In genomic region chr19:31114690-31115089, GRCm38 (mm10) we compare ENCODE assay signal across 10 mouse cellular contexts. TPM values are rescaled to one million over a fixed set of nuclear protein-coding genes. Genes with fewer than 3 reads are reported as not detected.
DNase-seq lines count a peak whose midpoint lies in the region; ATAC-seq lines count a peak whose summit lies in the region.
"Had no signal": no experiment of that assay in that cellular context is flagged by ENCODE, and none has a peak within 500 bp of the region (broad histone marks: within the 10 kb centered on the region; RNA-seq: fewer than 3 reads in every experiment).

No protein-coding gene starts in this region.

- no peaks in the 10 kb centered on the region for H3K27me3 ChIP-seq in forebrain, embryonic 13.5 days
- H3K27me3 ChIP-seq in forebrain, embryonic 12.5 days: no peaks in the 10 kb centered on the region
- no peaks in the 10 kb centered on the region for H3K27me3 ChIP-seq in midbrain, embryonic 13.5 days

- no peak overlapping the region for H3K27ac ChIP-seq in forebrain, embryonic 13.5 days
- no peak overlapping the region for H3K27ac ChIP-seq in forebrain, embryonic 12.5 days
- no peak overlapping the region for H3K27ac ChIP-seq in midbrain, embryonic 13.5 days
- H3K27ac ChIP-seq: macrophage had no signal

- H3K9ac ChIP-seq in forebrain, embryonic 13.5 days: no peak overlapping the region
- H3K9ac ChIP-seq in forebrain, embryonic 12.5 days: no peak overlapping the region
- H3K9ac ChIP-seq in midbrain, embryonic 13.5 days (replicated peaks): no peak overlapping the region

- peak; percentile 94 for DNase-seq in Muller cell, postnatal 12 days (ENCODE audit: inconsistent ontology term)
- DNase-seq in kidney, adult 9 months: peak; percentile 52
- DNase-seq in thymus, postnatal 14 days: no peak
- DNase-seq in cerebellum, postnatal 25 days: no peak

- H3K4me2 ChIP-seq in forebrain, embryonic 13.5 days: no peak overlapping the region
- H3K4me2 ChIP-seq in forebrain, embryonic 12.5 days: no peak overlapping the region
- H3K4me2 ChIP-seq in midbrain, embryonic 13.5 days (replicated peaks): no peak overlapping the region

- no peaks in the 10 kb centered on the region for H3K9me3 ChIP-seq in forebrain, embryonic 13.5 days (replicated peaks)
- H3K9me3 ChIP-seq in forebrain, embryonic 12.5 days: no peaks in the 10 kb centered on the region
- no peaks in the 10 kb centered on the region for H3K9me3 ChIP-seq in midbrain, embryonic 13.5 days

- ATAC-seq in forebrain, embryonic 13.5 days: peak; percentile 90
- no peak for ATAC-seq in forebrain, embryonic 12.5 days (ENCODE audit: low FRiP score)
- 0 out of 2 replicates have a peak, but pooled peaks have one; percentile 34 for ATAC-seq in midbrain, embryonic 13.5 days
- no peak for ATAC-seq in granulocyte monocyte progenitor cell, adult 5-6 weeks (replicated peaks; ENCODE audit: poor library complexity, severe bottlenecking)
- ATAC-seq: CD4-positive, CD25-positive, alpha-beta regulatory T cell, adult 4 months had no signal

- WGBS in forebrain, embryonic 13.5 days: 28% methylated on average over 4 of the region's 4 CpGs
- WGBS in forebrain, embryonic 12.5 days: 51% methylated on average over 4 of the region's 4 CpGs
- WGBS in midbrain, embryonic 13.5 days: 39% methylated on average over 4 of the region's 4 CpGs

- H3K4me1 ChIP-seq in forebrain, embryonic 13.5 days: peaks cover 7% of the 10 kb centered on the region; the same call in 1 of the 2 replicates
- peaks cover 2% of the 10 kb centered on the region; the same call in 1 of the 2 replicates for H3K4me1 ChIP-seq in forebrain, embryonic 12.5 days
- no peaks in the 10 kb centered on the region for H3K4me1 ChIP-seq in midbrain, embryonic 13.5 days (replicated peaks)

- H3K4me3 ChIP-seq in forebrain, embryonic 13.5 days: no peak overlapping the region
- no peak overlapping the region for H3K4me3 ChIP-seq in forebrain, embryonic 12.5 days (replicated peaks)
- no peak overlapping the region for H3K4me3 ChIP-seq in midbrain, embryonic 13.5 days (replicated peaks)

- H3K36me3 ChIP-seq in forebrain, embryonic 13.5 days (ENCODE audit: poor library complexity, severe bottlenecking): no peaks in the 10 kb centered on the region
- H3K36me3 ChIP-seq in forebrain, embryonic 12.5 days (replicated peaks): no peaks in the 10 kb centered on the region
- H3K36me3 ChIP-seq in midbrain, embryonic 13.5 days: no peaks in the 10 kb centered on the region

RNA-seq across cellular contexts. Expression of gene Cstf2t, which starts 32.1 kb away (rescaled TPM):
- 65.2 and 67.7 TPM in 2 replicates for polyA plus RNA-seq in forebrain, embryonic 13.5 days (2015; fragmentation: Nextera tagmentation; extraction: Ambion mirVana)
- 72.0 and 78.7 TPM in 2 replicates for polyA plus RNA-seq in forebrain, embryonic 12.5 days (2016; fragmentation: Nextera tagmentation; extraction: Ambion mirVana)
- 79.6 and 79.7 TPM in 2 replicates for polyA plus RNA-seq in midbrain, embryonic 13.5 days (2015; fragmentation: Nextera tagmentation; extraction: Ambion mirVana)
- total RNA-seq in granulocyte monocyte progenitor cell, adult 5-6 weeks (2014; fragmentation: Nextera tagmentation): 15.6 and 15.9 TPM in 2 replicates
- total RNA-seq in granulocyte monocyte progenitor cell, adult 5-6 weeks (2017): 33.2 and 36.8 TPM in 2 replicates

Comparison
In these comparisons a context has a peak if more than half of its experiments do, and no peak if none do; other contexts are left out.
1. ATAC-seq: peak in forebrain, embryonic 13.5 days (single experiment) and midbrain, embryonic 13.5 days (single experiment); none in forebrain, embryonic 12.5 days (single experiment) and granulocyte monocyte progenitor cell, adult 5-6 weeks (single experiment).
2. DNase-seq: peak in Muller cell, postnatal 12 days (single experiment) and kidney, adult 9 months (single experiment); none in thymus, postnatal 14 days (single experiment) and cerebellum, postnatal 25 days (0 of 2).